Mouse (Mus musculus) CD4-positive naive resting alpha-beta T cell, adult 57 days (primary cell): ENCODE data around the gene 4932414N04Rik. TPM values are rescaled to one million over a fixed set of nuclear protein-coding genes. Genes with fewer than 3 reads are reported as not detected.

ENCODE experiments used
- total RNA-seq: library from RNA; stranded (reverse); gene quantifications from one replicate; pipeline ENCODE4 v1.2.4, GENCODE M21; 2023

The 4932414N04Rik gene
- not detected for total RNA-seq

GRCm38 (mm10) chr2:68656186-68656585 is at the start of gene 4932414N04Rik:
Gene 4932414N04Rik, plus strand, starts transcription at chr2:68656486.

Other genes with a start within 250 kb of the 4932414N04Rik start
- 42.1 TPM for gene Stk39, start 184.2 kb upstream of the 4932414N04Rik start, total RNA-seq
- gene 4933409G03Rik, start 74.1 kb upstream of the 4932414N04Rik start, total RNA-seq = not detected
- gene Cers6, start 205.0 kb downstream of the 4932414N04Rik start, total RNA-seq = 31.3 TPM